Mouse (Mus musculus): Measurements from ENCODE around the gene Yipf4. TPM values are rescaled to one million over a fixed set of nuclear protein-coding genes. Genes with fewer than 3 reads are reported as not detected.

Yipf4 gene
- 426 TPM for polyA plus RNA-seq (2014; fragmentation: Illumina TruSeq; extraction: RNeasy Lipid Tissue Mini Kit (QIAGEN cat#74804); ENCODE audit: low read depth, low replicate concordance)

GRCm38 (mm10) chr17:74489024-74489900 is at the start of gene Yipf4:
TSS of gene Yipf4 (plus strand) at chr17:74489493.

DNA sequence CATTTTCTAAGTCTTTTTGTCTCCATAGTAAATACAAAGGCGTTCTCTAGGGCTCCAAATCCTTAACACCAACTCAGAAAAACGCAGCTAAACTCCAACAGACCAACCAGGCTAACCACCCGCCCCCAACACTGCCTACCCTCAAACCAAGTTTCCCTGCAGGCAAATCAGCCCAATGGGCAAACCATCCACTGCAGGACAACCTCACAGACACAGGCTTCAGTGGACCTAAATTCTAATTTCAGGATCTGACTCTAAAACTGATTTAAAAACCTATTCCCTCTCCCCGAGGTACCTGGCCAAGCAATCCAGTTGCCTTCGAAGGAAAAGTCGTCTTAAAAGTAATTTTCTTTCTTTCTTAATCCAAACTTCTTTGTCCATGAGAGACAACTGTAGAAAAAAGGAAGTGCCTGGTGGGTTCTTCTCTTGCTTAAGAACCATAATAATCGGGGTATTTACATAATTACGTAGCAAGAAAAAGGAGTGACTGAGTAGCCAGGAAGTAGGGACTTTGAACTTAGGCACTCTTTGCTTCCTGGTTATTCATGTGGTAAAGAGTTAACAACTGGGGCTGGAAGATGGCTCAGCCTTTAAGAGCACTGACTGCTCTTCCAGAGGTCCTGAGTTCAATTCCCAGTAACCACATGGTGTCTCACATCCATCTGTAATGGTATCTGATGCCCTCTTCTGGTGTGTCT is 30.4 kb upstream of the Yipf4 start, which contains the start of gene Nlrc4:
Gene Nlrc4 (minus strand): TSS at position 432 of the 698 bp plus-strand sequence.

GRCm38 (mm10) chr17:74527729-74528607 is 38.7 kb downstream of the Yipf4 start, which contains the start of gene Birc6:
TSS of gene Birc6 (plus strand) at chr17:74528295.

Other genes starting within 250 kb of the Yipf4 start
- 301 TPM for gene Memo1, start 194.0 kb upstream of the Yipf4 start, polyA plus RNA-seq (2014; fragmentation: Illumina TruSeq; extraction: RNeasy Lipid Tissue Mini Kit (QIAGEN cat#74804); ENCODE audit: low read depth, low replicate concordance)
- gene Dpy30, start 165.5 kb upstream of the Yipf4 start, polyA plus RNA-seq (2014; fragmentation: Illumina TruSeq; extraction: RNeasy Lipid Tissue Mini Kit (QIAGEN cat#74804); ENCODE audit: low read depth, low replicate concordance) = 136 TPM
- gene Spast, start 150.5 kb upstream of the Yipf4 start, polyA plus RNA-seq (2014; fragmentation: Illumina TruSeq; extraction: RNeasy Lipid Tissue Mini Kit (QIAGEN cat#74804); ENCODE audit: low read depth, low replicate concordance) = 51.5 TPM
- gene Slc30a6, start 93.9 kb upstream of the Yipf4 start, polyA plus RNA-seq (2014; fragmentation: Illumina TruSeq; extraction: RNeasy Lipid Tissue Mini Kit (QIAGEN cat#74804); ENCODE audit: low read depth, low replicate concordance) = 35.0 TPM
- gene Nlrc4, start 30.4 kb upstream of the Yipf4 start, polyA plus RNA-seq (2014; fragmentation: Illumina TruSeq; extraction: RNeasy Lipid Tissue Mini Kit (QIAGEN cat#74804); ENCODE audit: low read depth, low replicate concordance) = 0.52 TPM
- 192 TPM for gene Birc6, start 38.8 kb downstream of the Yipf4 start, polyA plus RNA-seq (2014; fragmentation: Illumina TruSeq; extraction: RNeasy Lipid Tissue Mini Kit (QIAGEN cat#74804); ENCODE audit: low read depth, low replicate concordance)
- 12.8 TPM for gene Ttc27, start 228.2 kb downstream of the Yipf4 start, polyA plus RNA-seq (2014; fragmentation: Illumina TruSeq; extraction: RNeasy Lipid Tissue Mini Kit (QIAGEN cat#74804); ENCODE audit: low read depth, low replicate concordance)